Mouse (Mus musculus) E14TG2a.4 (cell line): Measurements from ENCODE around the gene Alg13.

ENCODE experiments used
- H3K27me3 ChIP-seq: 2 replicates; pipeline ENCODE4 v1.6.1; 2014; ENCODE audit warnings: low read length, control low read depth; ENCODE audit not compliant: insufficient read depth
- H3K36me3 ChIP-seq: 2 replicates; pipeline ENCODE4 v1.6.1; 2014; ENCODE audit warnings: low read length, control low read depth; ENCODE audit not compliant: insufficient read depth
- H3K4me1 ChIP-seq: replicated peaks from 2 replicates; pipeline ENCODE4 v1.6.1; 2014; ENCODE audit warnings: low read depth, low read length, control low read depth
- H3K4me3 ChIP-seq: replicated peaks from 2 replicates; pipeline ENCODE4 v1.5.1; 2014; ENCODE audit warnings: mild to moderate bottlenecking, low read length
- H3K9me3 ChIP-seq: 2 replicates; pipeline ENCODE4 v1.6.1; 2014; ENCODE audit warnings: low read length, control low read depth
- CTCF ChIP-seq: conservative IDR thresholded peaks from 2 replicates; pipeline ENCODE4 v1.5.1; 2014; ENCODE audit warnings: low read length
- NANOG ChIP-seq: IDR thresholded peaks from 2 replicates; pipeline ENCODE4 v1.6.1; 2014; ENCODE audit warnings: borderline replicate concordance, low read length, mixed read lengths
- POU5F1 ChIP-seq: IDR thresholded peaks from 2 replicates; pipeline ENCODE4 v1.6.1; 2014; ENCODE audit warnings: low read length, borderline replicate concordance

The Alg13 gene

DNA sequence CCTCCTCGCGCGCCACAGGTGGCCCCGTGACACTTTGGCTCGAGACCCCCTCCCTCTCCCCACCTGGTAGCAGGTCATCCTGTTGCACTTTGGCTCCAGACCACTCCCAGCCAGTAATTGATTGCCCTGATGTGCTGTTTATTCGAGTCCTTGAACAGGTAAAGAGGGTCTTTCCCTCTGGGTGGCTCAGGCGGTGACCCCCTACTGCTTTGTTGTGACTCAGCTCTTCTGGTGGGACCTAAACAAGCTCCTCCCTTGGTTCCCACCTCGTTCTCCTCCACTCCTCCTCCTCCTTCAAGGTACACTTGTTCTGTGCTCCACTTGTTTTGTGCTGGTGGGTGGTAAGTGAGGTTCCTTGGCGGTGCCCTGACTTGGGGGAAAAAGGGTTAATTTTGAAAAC, 1.8 kb downstream of the Alg13 start:
- Histone ChIP-seq H3K36me3 (peaks cover 43% of the 10 kb centered on the region), H3K4me3 (peak overlapping the region; percentile 89), H3K27me3 (no peaks in the 10 kb centered on the region), H3K9me3 (no peaks in the 10 kb centered on the region), H3K4me1 (peaks cover 33% of the 10 kb centered on the region)
- no peak for TF ChIP-seq POU5F1
- TF ChIP-seq NANOG = peak; percentile 60

DNA sequence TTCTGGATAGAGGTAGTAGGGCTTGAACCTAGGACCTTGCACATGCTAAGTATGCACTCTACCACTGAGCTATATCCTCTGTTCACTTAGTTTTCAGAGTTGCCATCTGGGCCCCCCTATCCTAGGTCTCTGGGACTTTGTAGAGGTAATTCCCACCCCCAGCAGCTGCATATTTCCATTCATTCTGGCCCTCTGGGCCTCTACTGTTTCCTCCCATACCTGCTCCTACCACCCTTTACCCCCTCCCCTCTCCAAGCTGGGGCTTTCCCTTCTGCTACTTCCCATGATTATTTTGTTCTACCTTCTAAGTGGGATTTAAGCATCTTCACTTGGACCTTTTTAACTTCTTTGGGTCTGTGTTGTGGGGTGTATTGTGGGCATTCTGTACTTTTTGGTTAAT, 7.8 kb downstream of the Alg13 start:
- Histone ChIP-seq H3K4me1 (peaks cover 12% of the 10 kb centered on the region), H3K9me3 (no peaks in the 10 kb centered on the region), H3K4me3 (no peak overlapping the region), H3K36me3 (peaks cover 59% of the 10 kb centered on the region), H3K27me3 (no peaks in the 10 kb centered on the region)
- no peak for TF ChIP-seq CTCF
- TF ChIP-seq POU5F1 = no peak
- no peak for TF ChIP-seq NANOG

DNA sequence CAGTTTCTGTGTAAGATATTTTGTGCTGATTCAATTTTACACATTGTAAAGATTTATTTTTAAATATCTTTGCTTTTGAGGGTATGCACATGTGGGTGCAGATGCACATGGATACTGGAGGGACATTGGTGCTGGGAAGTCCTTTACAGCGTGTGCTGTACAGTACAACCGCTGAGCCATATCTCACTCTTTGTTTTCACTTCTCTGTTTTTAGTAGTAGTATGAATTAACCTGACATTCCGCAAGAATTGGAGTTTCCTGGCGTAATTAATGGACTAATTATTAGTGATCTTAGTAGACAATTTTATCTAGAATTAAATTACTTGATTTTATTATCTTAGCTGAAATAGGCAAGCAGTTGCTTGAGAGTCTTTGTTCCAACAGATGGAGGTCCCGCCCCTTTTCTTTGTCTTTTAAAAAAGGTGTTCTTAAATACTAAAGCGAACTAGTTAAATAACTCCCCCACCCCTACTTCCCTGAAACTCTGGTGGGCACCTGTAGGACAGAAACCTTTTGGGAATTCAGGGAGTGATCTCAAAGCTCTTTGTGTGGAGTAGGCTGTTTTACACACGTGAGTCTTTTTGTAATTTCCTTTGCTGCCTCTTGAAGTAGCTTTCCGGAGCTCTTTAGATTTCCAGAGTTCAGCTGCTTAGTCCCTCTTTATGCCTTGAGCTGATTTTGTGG, 17.9 kb downstream of the Alg13 start:
- H3K27me3 ChIP-seq = no peaks in the 10 kb centered on the region
- H3K4me1 ChIP-seq = peaks cover 3% of the 10 kb centered on the region; the same call in 1 of the 2 replicates
- peaks cover 13% of the 10 kb centered on the region for H3K36me3 ChIP-seq
- no peaks in the 10 kb centered on the region for H3K9me3 ChIP-seq
- peak; percentile 27; the same call in 1 of the 2 replicates for TF ChIP-seq NANOG
- no peak for TF ChIP-seq POU5F1
- H3K4me3 ChIP-seq = peak overlapping the region; percentile 86

DNA sequence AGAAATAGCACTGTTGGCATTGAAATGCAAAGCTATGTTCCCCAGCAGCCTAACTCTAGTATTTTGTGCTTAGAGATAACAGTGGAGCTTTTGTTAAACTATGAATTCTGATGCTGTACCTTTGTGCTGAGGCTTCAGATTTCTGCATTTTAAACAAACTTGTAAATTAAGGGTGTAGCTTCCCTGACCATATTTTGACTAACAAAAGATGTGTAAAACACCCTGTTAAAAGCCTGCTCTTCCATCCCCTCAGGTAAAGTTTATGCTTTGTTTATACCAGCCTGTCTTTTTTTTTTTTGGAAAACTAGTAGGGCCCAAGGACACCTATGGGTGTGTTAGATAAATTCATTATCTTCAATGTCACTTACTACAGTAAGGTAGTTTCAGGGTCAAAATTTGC, 20.3 kb downstream of the Alg13 start:
- TF ChIP-seq POU5F1 (peak; percentile 58; the same call in 1 of the 2 replicates), NANOG (peak; percentile 59; the same call in 1 of the 2 replicates), CTCF (no peak)
- H3K36me3 ChIP-seq = peaks cover 21% of the 10 kb centered on the region
- H3K9me3 ChIP-seq = no peaks in the 10 kb centered on the region
- H3K4me3 ChIP-seq = peak overlapping the region; percentile 86
- no peaks in the 10 kb centered on the region for H3K27me3 ChIP-seq
- H3K4me1 ChIP-seq = peaks cover 9% of the 10 kb centered on the region; the same call in 1 of the 2 replicates

DNA sequence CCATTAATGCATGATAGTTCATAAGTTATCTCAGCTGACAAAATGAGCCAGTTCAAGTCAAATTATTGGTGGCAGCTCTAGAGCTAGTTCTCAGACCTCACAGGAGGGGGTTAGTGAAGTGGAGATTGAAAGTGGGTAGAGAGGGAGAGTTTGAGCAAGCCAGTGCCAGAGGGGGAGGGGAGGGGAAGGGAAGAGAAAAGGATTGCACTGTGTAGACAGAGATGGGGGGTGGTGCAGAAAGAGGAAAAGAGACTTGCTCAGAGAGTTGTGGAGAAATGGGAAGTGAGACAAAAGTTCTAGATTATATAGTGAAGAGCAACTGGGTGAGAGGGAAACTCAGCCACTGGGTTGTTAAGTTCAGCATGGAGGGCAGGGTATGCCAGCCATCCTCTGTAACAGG, 20.8 kb downstream of the Alg13 start:
- TF ChIP-seq CTCF (no peak), NANOG (no peak), POU5F1 (no peak)
- H3K27me3 ChIP-seq = no peaks in the 10 kb centered on the region
- H3K36me3 ChIP-seq = peaks cover 26% of the 10 kb centered on the region
- H3K9me3 ChIP-seq = no peaks in the 10 kb centered on the region
- H3K4me1 ChIP-seq = peaks cover 9% of the 10 kb centered on the region; the same call in 1 of the 2 replicates
- peak overlapping the region; percentile 86 for H3K4me3 ChIP-seq

DNA sequence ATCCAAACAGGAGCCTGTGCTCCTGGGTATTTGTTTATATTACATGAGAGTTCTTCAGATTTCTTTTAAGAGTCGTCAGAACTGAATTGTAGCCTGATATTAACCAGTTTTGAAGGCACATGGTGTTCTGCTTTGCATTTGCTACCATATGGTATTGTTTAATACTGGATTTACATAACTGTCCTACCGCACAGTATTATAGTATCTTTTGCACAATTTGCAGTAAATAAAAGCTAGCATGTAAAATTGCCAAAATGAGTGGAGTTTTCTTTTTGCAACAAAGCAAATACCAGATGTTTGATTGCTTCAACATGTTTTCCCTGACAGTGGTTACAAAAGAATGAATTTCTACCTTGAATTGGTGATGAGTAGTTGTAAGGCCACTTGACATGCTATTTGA, 56.6 kb downstream of the Alg13 start:
- no peak for TF ChIP-seq NANOG
- TF ChIP-seq CTCF = no peak
- TF ChIP-seq POU5F1 = no peak
- no peaks in the 10 kb centered on the region for H3K27me3 ChIP-seq
- no peak overlapping the region for H3K4me3 ChIP-seq
- no peaks in the 10 kb centered on the region for H3K4me1 ChIP-seq
- H3K9me3 ChIP-seq = no peaks in the 10 kb centered on the region
- H3K36me3 ChIP-seq = peaks cover 66% of the 10 kb centered on the region

DNA sequence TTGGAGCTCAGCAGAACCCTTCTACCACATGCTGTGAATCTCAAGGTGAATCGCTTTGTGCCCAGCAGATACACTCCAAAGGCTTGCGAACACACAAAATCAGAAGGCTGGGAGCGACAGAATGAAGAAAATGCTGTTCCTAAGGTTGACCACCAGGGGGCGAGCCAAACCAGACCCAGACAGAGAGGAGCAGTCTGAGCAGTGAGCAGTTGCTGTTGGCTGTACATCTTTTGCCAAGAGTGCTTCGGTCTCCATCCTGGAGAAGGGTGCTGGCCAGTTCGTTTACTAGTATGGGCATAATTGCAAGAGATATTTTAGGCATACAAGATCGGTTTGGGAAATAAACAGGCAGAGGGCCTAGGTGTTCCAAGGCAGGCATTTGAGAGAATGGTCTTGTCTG, 85.9 kb downstream of the Alg13 start:
- Histone ChIP-seq H3K36me3 (no peaks in the 10 kb centered on the region), H3K27me3 (no peaks in the 10 kb centered on the region), H3K4me3 (no peak overlapping the region), H3K4me1 (no peaks in the 10 kb centered on the region), H3K9me3 (no peaks in the 10 kb centered on the region)
- TF ChIP-seq POU5F1 (no peak), CTCF (peak; percentile 65)

DNA sequence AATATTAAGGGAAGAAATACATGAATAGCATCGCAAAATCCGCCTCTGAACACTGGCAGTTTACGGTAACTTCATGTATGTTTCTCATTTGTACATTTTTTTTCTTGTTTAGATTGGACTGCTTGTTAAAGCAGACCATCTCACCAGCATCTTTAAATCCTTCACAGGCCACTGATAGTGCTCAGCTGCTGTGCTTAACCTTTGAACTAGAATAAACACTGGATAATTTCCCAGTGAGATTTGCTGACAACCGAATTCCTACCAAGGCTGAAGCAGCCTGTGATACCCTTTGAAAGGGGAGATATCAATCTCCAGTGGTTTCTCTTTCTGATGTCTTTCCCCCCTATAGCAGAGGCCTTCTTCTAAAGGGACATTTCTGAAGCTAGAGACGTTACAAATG, 90.4 kb downstream of the Alg13 start:
- H3K9me3 ChIP-seq = no peaks in the 10 kb centered on the region
- H3K36me3 ChIP-seq = no peaks in the 10 kb centered on the region
- no peak overlapping the region for H3K4me3 ChIP-seq
- no peaks in the 10 kb centered on the region for H3K27me3 ChIP-seq
- H3K4me1 ChIP-seq = no peaks in the 10 kb centered on the region
- TF ChIP-seq CTCF (no peak), POU5F1 (no peak), NANOG (no peak)

DNA sequence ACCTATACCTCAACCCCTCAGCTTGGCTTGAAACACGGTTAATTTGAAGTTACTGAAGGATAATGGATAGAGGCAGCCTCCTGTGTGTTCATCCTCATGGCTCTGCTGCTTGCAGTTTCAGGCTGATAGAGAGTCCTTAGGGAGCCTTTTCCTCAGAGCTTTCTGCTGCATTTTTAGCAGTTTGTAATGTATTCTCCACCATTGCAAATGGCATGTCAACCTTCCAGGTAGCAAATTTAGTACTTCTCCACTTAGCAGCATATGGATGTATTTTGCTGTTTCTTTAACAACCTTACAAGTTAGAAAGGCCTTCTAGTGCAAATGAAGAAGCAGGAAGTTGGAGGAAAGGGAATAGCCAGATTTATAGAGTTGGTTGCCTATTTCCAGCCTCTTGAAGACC, 102.7 kb downstream of the Alg13 start:
- Histone ChIP-seq H3K9me3 (no peaks in the 10 kb centered on the region), H3K27me3 (no peaks in the 10 kb centered on the region), H3K4me3 (no peak overlapping the region), H3K4me1 (no peaks in the 10 kb centered on the region), H3K36me3 (no peaks in the 10 kb centered on the region)
- TF ChIP-seq POU5F1 = no peak
- no peak for TF ChIP-seq NANOG
